Mouse (Mus musculus): ENCODE data around the gene Coro1c. TPM values are rescaled to one million over a fixed set of nuclear protein-coding genes. Genes with fewer than 3 reads are reported as not detected.

Gene Coro1c
- polyA plus RNA-seq, 1 experiment from 2014 or later, result 175 TPM

- Histone ChIP-seq H3K9ac (ENCODE audit: low read depth, low read length) (no peak overlapping the region), H3K9me3 (ENCODE audit: control insufficient read depth, low read length) (no peaks in the 10 kb centered on the region)
Measured at GRCm38 (mm10) chr5:113856631-113857030, 51.9 kb downstream of the Coro1c start.

DNA sequence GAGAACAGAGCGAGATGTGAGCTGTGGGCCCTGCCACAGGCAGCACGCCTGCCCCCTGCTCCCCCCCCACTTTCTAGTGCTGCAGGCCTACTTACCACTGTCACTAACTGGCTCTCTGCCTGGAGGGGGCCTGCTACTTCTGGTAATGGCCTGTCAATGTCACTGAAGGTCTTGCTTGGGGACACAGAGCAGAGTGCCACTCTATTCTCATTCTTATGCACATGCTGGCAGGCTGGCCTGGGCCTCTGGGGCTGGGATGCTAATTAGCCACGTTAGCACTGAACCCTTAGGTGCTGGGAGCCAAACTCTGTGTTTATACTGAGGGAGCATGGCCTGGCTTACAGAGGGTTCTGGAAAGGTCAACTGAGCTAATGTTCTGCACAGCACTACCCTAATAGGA lies 52.9 kb downstream of the Coro1c start:
- peaks cover 38% of the 10 kb centered on the region for H3K4me1 ChIP-seq (ENCODE audit: control insufficient read depth, insufficient read depth, low read length)
- H3K27me3 ChIP-seq (replicated peaks; ENCODE audit: control insufficient read depth, insufficient read depth, low read length), result no peaks in the 10 kb centered on the region
- WGBS, result 40% methylated on average over 3 of the region's 3 CpGs
- no peaks in the 10 kb centered on the region for H3K9me3 ChIP-seq (ENCODE audit: control insufficient read depth, low read length)
- no peak overlapping the region for H3K4me3 ChIP-seq (ENCODE audit: low read length)
- H3K4me2 ChIP-seq (ENCODE audit: low read depth, low read length), result no peak overlapping the region
- H3K27ac ChIP-seq (ENCODE audit: low read length), result peak overlapping the region; percentile 39
- H3K9ac ChIP-seq (ENCODE audit: low read depth, low read length), result no peak overlapping the region; the same call in 1 of the 2 replicates
- H3K36me3 ChIP-seq (ENCODE audit: control insufficient read depth, insufficient read depth, low read length), result peaks cover 6% of the 10 kb centered on the region
- no peak for ATAC-seq

More at GRCm38 (mm10) chr5:113856631-113857030, 51.9 kb downstream of the Coro1c start:
- H3K36me3 ChIP-seq (ENCODE audit: control insufficient read depth, insufficient read depth, low read length), result peaks cover 7% of the 10 kb centered on the region; the same call in 1 of the 2 replicates
- no peak for ATAC-seq
- H3K4me1 ChIP-seq (ENCODE audit: control insufficient read depth, insufficient read depth, low read length), result peaks cover 38% of the 10 kb centered on the region
- H3K27ac ChIP-seq (ENCODE audit: low read length), result no peak overlapping the region
- H3K4me3 ChIP-seq (ENCODE audit: low read length), result no peak overlapping the region
- H3K27me3 ChIP-seq (replicated peaks; ENCODE audit: control insufficient read depth, insufficient read depth, low read length), result no peaks in the 10 kb centered on the region
- WGBS, result 75% methylated on average over 7 of the region's 7 CpGs
- H3K4me2 ChIP-seq (ENCODE audit: low read depth, low read length), result no peak overlapping the region

GRCm38 (mm10) chr5:113855117-113855516 lies 53.4 kb downstream of the Coro1c start:
- no peak overlapping the region for H3K4me3 ChIP-seq (ENCODE audit: low read length)
- ATAC-seq, result no peak; the same call in 1 of the 2 replicates
- H3K9me3 ChIP-seq (ENCODE audit: control insufficient read depth, low read length), result no peaks in the 10 kb centered on the region
- H3K36me3 ChIP-seq (ENCODE audit: control insufficient read depth, insufficient read depth, low read length), result peaks cover 11% of the 10 kb centered on the region
- H3K27me3 ChIP-seq (replicated peaks; ENCODE audit: control insufficient read depth, insufficient read depth, low read length), result no peaks in the 10 kb centered on the region
- H3K9ac ChIP-seq (ENCODE audit: low read depth, low read length), result no peak overlapping the region
- H3K4me2 ChIP-seq (ENCODE audit: low read depth, low read length), result no peak overlapping the region
- peaks cover 38% of the 10 kb centered on the region for H3K4me1 ChIP-seq (ENCODE audit: control insufficient read depth, insufficient read depth, low read length)
- 92% methylated on average over 10 of the region's 10 CpGs for WGBS
- H3K27ac ChIP-seq (ENCODE audit: low read length), result peak overlapping the region; percentile 39; the same call in 1 of the 2 replicates

GRCm38 (mm10) chr5:113854494-113854893 lies 54.1 kb downstream of the Coro1c start:
- H3K27me3 ChIP-seq (replicated peaks; ENCODE audit: control insufficient read depth, insufficient read depth, low read length), result no peaks in the 10 kb centered on the region
- peaks cover 36% of the 10 kb centered on the region for H3K4me1 ChIP-seq (ENCODE audit: control insufficient read depth, insufficient read depth, low read length)
- no peak overlapping the region for H3K27ac ChIP-seq (ENCODE audit: low read length)
- H3K4me2 ChIP-seq (ENCODE audit: low read depth, low read length), result no peak overlapping the region
- WGBS, result 36% methylated on average over 14 of the region's 14 CpGs
- no peak overlapping the region for H3K9ac ChIP-seq (ENCODE audit: low read depth, low read length)
- peak; percentile 54; the same call in 1 of the 2 replicates for ATAC-seq
- H3K9me3 ChIP-seq (ENCODE audit: control insufficient read depth, low read length), result no peaks in the 10 kb centered on the region
- H3K4me3 ChIP-seq (ENCODE audit: low read length), result no peak overlapping the region
- peaks cover 17% of the 10 kb centered on the region for H3K36me3 ChIP-seq (ENCODE audit: control insufficient read depth, insufficient read depth, low read length)

- Histone ChIP-seq H3K9me3 (ENCODE audit: control insufficient read depth, low read length) (no peaks in the 10 kb centered on the region), H3K27ac (ENCODE audit: low read length) (peak overlapping the region; percentile 59), H3K4me1 (ENCODE audit: control insufficient read depth, insufficient read depth, low read length) (peaks cover 27% of the 10 kb centered on the region), H3K36me3 (ENCODE audit: control insufficient read depth, insufficient read depth, low read length) (peaks cover 21% of the 10 kb centered on the region), H3K4me3 (ENCODE audit: low read length) (no peak overlapping the region), H3K9ac (ENCODE audit: low read depth, low read length) (no peak overlapping the region), H3K27me3 (replicated peaks; ENCODE audit: control insufficient read depth, insufficient read depth, low read length) (no peaks in the 10 kb centered on the region), H3K4me2 (ENCODE audit: low read depth, low read length) (no peak overlapping the region)
- 79% methylated on average over 10 of the region's 10 CpGs for WGBS
- no peak for ATAC-seq
Measured at GRCm38 (mm10) chr5:113853541-113853940, 55.0 kb downstream of the Coro1c start.

DNA sequence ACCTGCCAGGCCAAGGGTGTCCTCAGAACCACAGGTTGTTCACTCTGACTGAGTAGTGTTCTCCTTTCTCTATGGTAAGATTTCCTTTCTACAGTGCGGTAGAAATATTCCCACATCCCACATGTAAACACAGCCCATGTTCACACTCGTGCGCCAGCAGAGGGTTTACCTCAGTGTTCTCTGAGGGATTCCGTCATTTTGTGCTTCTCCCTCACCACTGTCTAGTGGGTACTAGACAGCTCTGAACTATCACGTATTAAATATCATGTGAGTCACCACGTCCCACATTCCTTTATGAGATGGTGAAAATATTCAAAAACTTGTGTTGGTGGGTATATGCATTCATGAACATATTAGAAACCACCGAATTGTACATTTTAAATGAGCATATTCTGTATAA lies 56.1 kb downstream of the Coro1c start:
- Histone ChIP-seq H3K27me3 (replicated peaks; ENCODE audit: control insufficient read depth, insufficient read depth, low read length) (no peaks in the 10 kb centered on the region), H3K9ac (ENCODE audit: low read depth, low read length) (no peak overlapping the region), H3K4me2 (ENCODE audit: low read depth, low read length) (no peak overlapping the region), H3K36me3 (ENCODE audit: control insufficient read depth, insufficient read depth, low read length) (peaks cover 23% of the 10 kb centered on the region), H3K27ac (ENCODE audit: low read length) (no peak overlapping the region), H3K4me3 (ENCODE audit: low read length) (no peak overlapping the region), H3K9me3 (ENCODE audit: control insufficient read depth, low read length) (no peaks in the 10 kb centered on the region), H3K4me1 (ENCODE audit: control insufficient read depth, insufficient read depth, low read length) (peaks cover 17% of the 10 kb centered on the region)
- 81% methylated on average over 7 of the region's 7 CpGs for WGBS
- no peak for ATAC-seq

DNA sequence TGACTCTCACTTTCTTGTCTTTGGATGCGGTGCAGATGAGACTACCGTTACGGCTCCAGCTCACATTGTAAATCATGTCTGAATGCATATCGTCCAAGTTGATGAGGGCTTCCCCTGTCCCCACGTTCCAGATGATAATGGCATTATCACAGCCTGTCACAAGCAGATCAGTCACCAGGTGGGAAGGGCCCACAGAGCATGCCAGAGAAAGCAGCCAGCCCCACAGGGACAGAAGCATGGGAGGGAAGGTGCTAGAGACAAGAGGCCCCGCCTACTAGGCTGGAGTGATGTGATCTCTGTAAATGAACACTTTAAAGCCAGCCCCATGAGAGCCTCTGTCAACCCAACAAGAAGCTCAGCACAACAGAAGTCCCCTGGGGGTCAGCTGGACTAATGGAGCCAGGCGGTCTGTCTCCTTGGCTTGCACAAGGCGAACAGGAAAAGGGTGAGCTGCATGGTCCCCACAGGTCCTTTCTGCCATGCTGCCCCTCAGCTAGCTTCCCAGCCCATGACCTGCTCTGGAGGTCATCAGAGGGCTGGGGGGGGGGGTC lies 57.8 kb downstream of the Coro1c start:
- Histone ChIP-seq H3K9me3 (ENCODE audit: control insufficient read depth, low read length) (no peaks in the 10 kb centered on the region), H3K36me3 (ENCODE audit: control insufficient read depth, insufficient read depth, low read length) (peaks cover 37% of the 10 kb centered on the region), H3K27me3 (replicated peaks; ENCODE audit: control insufficient read depth, insufficient read depth, low read length) (no peaks in the 10 kb centered on the region), H3K4me2 (ENCODE audit: low read depth, low read length) (no peak overlapping the region), H3K27ac (ENCODE audit: low read length) (no peak overlapping the region), H3K4me3 (ENCODE audit: low read length) (no peak overlapping the region), H3K9ac (ENCODE audit: low read depth, low read length) (no peak overlapping the region), H3K4me1 (ENCODE audit: control insufficient read depth, insufficient read depth, low read length) (peaks cover 2% of the 10 kb centered on the region)
- WGBS, result 76% methylated on average over 8 of the region's 8 CpGs
- ATAC-seq, result no peak

DNA sequence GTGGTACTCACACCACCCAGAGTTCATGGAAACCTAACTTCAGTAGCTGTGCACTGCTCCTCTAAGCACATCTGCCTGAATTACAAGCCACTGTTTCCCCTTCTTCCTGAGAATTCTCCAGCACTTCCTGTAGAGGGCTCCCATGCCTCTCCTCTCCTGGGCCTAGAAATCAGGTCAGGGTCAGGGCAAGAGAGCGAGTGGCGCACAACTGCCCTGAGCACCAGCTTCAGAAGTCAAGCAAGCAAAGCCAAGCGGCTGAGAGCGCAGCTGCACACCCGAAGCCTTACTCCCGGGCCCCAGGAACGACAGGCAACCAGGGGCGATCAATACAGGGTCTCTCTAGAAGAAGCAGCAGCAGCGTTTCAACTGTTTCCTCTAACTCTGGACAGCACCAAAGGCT lies 60.9 kb downstream of the Coro1c start:
- Histone ChIP-seq H3K4me2 (ENCODE audit: low read depth, low read length) (no peak overlapping the region), H3K4me3 (ENCODE audit: low read length) (no peak overlapping the region), H3K36me3 (ENCODE audit: control insufficient read depth, insufficient read depth, low read length) (peaks cover 48% of the 10 kb centered on the region), H3K9me3 (ENCODE audit: control insufficient read depth, low read length) (no peaks in the 10 kb centered on the region), H3K27ac (ENCODE audit: low read length) (no peak overlapping the region), H3K9ac (ENCODE audit: low read depth, low read length) (no peak overlapping the region), H3K4me1 (ENCODE audit: control insufficient read depth, insufficient read depth, low read length) (peaks cover 3% of the 10 kb centered on the region; the same call in 1 of the 2 replicates), H3K27me3 (replicated peaks; ENCODE audit: control insufficient read depth, insufficient read depth, low read length) (no peaks in the 10 kb centered on the region)
- 84% methylated on average over 9 of the region's 9 CpGs for WGBS
- no peak for ATAC-seq

DNA sequence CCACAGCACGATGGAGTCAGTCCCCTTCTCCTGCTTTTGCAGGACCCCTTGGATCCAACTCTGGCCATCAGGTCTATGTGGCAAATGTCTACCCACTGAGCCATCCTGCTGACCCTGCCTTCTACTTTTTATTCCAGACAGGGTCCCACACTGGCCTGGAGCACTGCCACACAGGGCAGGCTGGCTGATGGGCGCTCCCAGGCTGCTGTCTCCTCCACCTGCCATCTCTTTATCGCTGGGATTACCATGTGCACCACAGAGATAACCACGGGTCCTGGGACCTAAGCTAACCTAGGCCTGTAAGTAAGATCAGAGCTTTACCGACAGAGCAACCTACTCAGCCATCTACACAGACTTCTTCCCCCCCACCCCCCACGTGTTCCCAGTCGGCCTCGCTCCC lies 61.9 kb downstream of the Coro1c start:
- Histone ChIP-seq H3K9ac (ENCODE audit: low read depth, low read length) (no peak overlapping the region), H3K4me1 (ENCODE audit: control insufficient read depth, insufficient read depth, low read length) (peaks cover 5% of the 10 kb centered on the region; the same call in 1 of the 2 replicates), H3K36me3 (ENCODE audit: control insufficient read depth, insufficient read depth, low read length) (peaks cover 50% of the 10 kb centered on the region), H3K9me3 (ENCODE audit: control insufficient read depth, low read length) (no peaks in the 10 kb centered on the region), H3K27ac (ENCODE audit: low read length) (no peak overlapping the region), H3K27me3 (replicated peaks; ENCODE audit: control insufficient read depth, insufficient read depth, low read length) (no peaks in the 10 kb centered on the region), H3K4me2 (ENCODE audit: low read depth, low read length) (no peak overlapping the region), H3K4me3 (ENCODE audit: low read length) (no peak overlapping the region)
- peak; percentile 54; the same call in 1 of the 2 replicates for ATAC-seq
- 93% methylated on average over 8 of the region's 8 CpGs for WGBS

GRCm38 (mm10) chr5:113845627-113846026 lies 62.9 kb downstream of the Coro1c start:
- Histone ChIP-seq H3K9ac (ENCODE audit: low read depth, low read length) (no peak overlapping the region), H3K4me1 (ENCODE audit: control insufficient read depth, insufficient read depth, low read length) (peaks cover 6% of the 10 kb centered on the region; the same call in 1 of the 2 replicates), H3K9me3 (ENCODE audit: control insufficient read depth, low read length) (no peaks in the 10 kb centered on the region), H3K4me3 (ENCODE audit: low read length) (no peak overlapping the region), H3K27me3 (replicated peaks; ENCODE audit: control insufficient read depth, insufficient read depth, low read length) (no peaks in the 10 kb centered on the region), H3K36me3 (ENCODE audit: control insufficient read depth, insufficient read depth, low read length) (peaks cover 46% of the 10 kb centered on the region), H3K27ac (ENCODE audit: low read length) (no peak overlapping the region), H3K4me2 (ENCODE audit: low read depth, low read length) (no peak overlapping the region)
- ATAC-seq, result no peak
- 85% methylated on average over 8 of the region's 8 CpGs for WGBS

Measured in intestine, embryonic 16.5 days (tissue).